Mouse (Mus musculus) intestine, embryonic 16.5 days (tissue): ENCODE results near the gene 1500011B03Rik. TPM values are rescaled to one million over a fixed set of nuclear protein-coding genes. Genes with fewer than 3 reads are reported as not detected.
A peak's percentile ranks its signal among the peaks of the same experiment; 100 is the strongest.
"Not testable (repeated sequence)": the region's sequence is repeated elsewhere in the genome, so short reads cannot be mapped to it uniquely, and the experiment has no call there.

ENCODE experiments used
- ATAC-seq: fragments of 200-750 bp; cut with Nextera tagmentation; 2 replicates; pipeline ENCODE4 v1.8.0; 2017; ENCODE audit warnings: moderate TSS enrichment, moderate library complexity
- H3K27ac ChIP-seq: fragments of 300-500 bp; sonication (generic); 2 replicates; pipeline ENCODE4 v1.5.1; 2014; ENCODE audit warnings: mild to moderate bottlenecking, low read length
- H3K27me3 ChIP-seq: fragments of 300-500 bp; sonication (generic); replicated peaks from 2 replicates; pipeline ENCODE4 v1.6.1; 2014; ENCODE audit warnings: low read length, control low read depth, mixed read lengths; ENCODE audit not compliant: control insufficient read depth, insufficient read depth
- H3K36me3 ChIP-seq: fragments of 300-500 bp; sonication (generic); 2 replicates; pipeline ENCODE4 v1.6.1; 2014; ENCODE audit warnings: low read length, control low read depth; ENCODE audit not compliant: control insufficient read depth, insufficient read depth
- H3K4me1 ChIP-seq: fragments of 300-500 bp; sonication (generic); 2 replicates; pipeline ENCODE4 v1.6.1; 2014; ENCODE audit warnings: low read length, control low read depth, mixed read lengths; ENCODE audit not compliant: control insufficient read depth, insufficient read depth
- H3K4me2 ChIP-seq: fragments of 300-500 bp; sonication (generic); 2 replicates; pipeline ENCODE4 v1.6.1; 2014; ENCODE audit warnings: low read depth, low read length, control low read depth
- H3K4me3 ChIP-seq: fragments of 300-500 bp; sonication (generic); 2 replicates; pipeline ENCODE4 v1.5.1; 2014; ENCODE audit warnings: mild to moderate bottlenecking, low read length
- H3K9ac ChIP-seq: fragments of 300-500 bp; sonication (generic); 2 replicates; pipeline ENCODE4 v1.6.1; 2014; ENCODE audit warnings: low read depth, low read length
- H3K9me3 ChIP-seq: fragments of 300-500 bp; sonication (generic); 2 replicates; pipeline ENCODE4 v1.6.1; 2016; ENCODE audit warnings: low read length, control low read depth; ENCODE audit not compliant: control insufficient read depth
- WGBS: fragments of 180-500 bp; shearing (Covaris S2); extraction: QIAGEN DNeasy Blood & Tissue Kit; methylation state at CpG from one replicate; pipeline ENCODE4 v1.1.7; 2014; 5-methylcytosine and 5-hydroxymethylcytosine counted together
- polyA plus RNA-seq: library from polyadenylated mRNA; unstranded; fragments of >200 nt; fragmentation: Nextera tagmentation; extraction: Ambion mirVana; gene quantifications from 2 replicates; pipeline ENCODE4 v1.2.1, GENCODE M21; 2015

The 1500011B03Rik gene
- 51.5 and 54.7 TPM in 2 replicates for polyA plus RNA-seq

- H3K4me3 ChIP-seq, result peak within 1 kb of the TSS; percentile 60
- peak within 1 kb of the TSS; percentile 69 for H3K9ac ChIP-seq
- peak within 1 kb of the TSS; percentile 68; the same call in 1 of the 2 replicates for H3K27ac ChIP-seq
- ATAC-seq, result peak; percentile 71
- 8% methylated on average over 53 of the region's 53 CpGs for WGBS
- peak within 1 kb of the TSS; percentile 77 for H3K4me2 ChIP-seq
- no peaks in the 10 kb centered on the region for H3K9me3 ChIP-seq
- no peaks in the 10 kb centered on the region for H3K27me3 ChIP-seq
- H3K4me1 ChIP-seq, result no peaks in the 10 kb centered on the region; the same call in 1 of the 2 replicates
- no peaks in the 10 kb centered on the region for H3K36me3 ChIP-seq
Observed at GRCm38 (mm10) chr5:114822796-114823688, at the start of gene 1500011B03Rik. TSS of gene 1500011B03Rik (minus strand) at chr5:114823468.

- H3K4me2 ChIP-seq, result no peak overlapping the region
- no peak for ATAC-seq
- peaks cover 11% of the 10 kb centered on the region for H3K9me3 ChIP-seq
- no peaks in the 10 kb centered on the region for H3K4me1 ChIP-seq
- H3K27ac ChIP-seq, result no peak overlapping the region
- H3K4me3 ChIP-seq, result no peak overlapping the region
- H3K9ac ChIP-seq, result no peak overlapping the region
- WGBS, result 90% methylated on average over 12 of the region's 12 CpGs
- H3K36me3 ChIP-seq, result no peaks in the 10 kb centered on the region
- no peaks in the 10 kb centered on the region for H3K27me3 ChIP-seq
Observed at GRCm38 (mm10) chr5:114865279-114865678, 42.0 kb upstream of the 1500011B03Rik start.

GRCm38 (mm10) chr5:114864813-114865212 lies 41.5 kb upstream of the 1500011B03Rik start:
- WGBS, result 75% methylated on average over 7 of the region's 7 CpGs
- no peak for ATAC-seq
- Histone ChIP-seq H3K27me3 (no peaks in the 10 kb centered on the region), H3K27ac (no peak overlapping the region), H3K36me3 (no peaks in the 10 kb centered on the region), H3K4me3 (no peak overlapping the region), H3K4me2 (no peak overlapping the region), H3K9ac (no peak overlapping the region), H3K9me3 (peaks cover 11% of the 10 kb centered on the region), H3K4me1 (no peaks in the 10 kb centered on the region)

GRCm38 (mm10) chr5:114861730-114862129 lies 38.5 kb upstream of the 1500011B03Rik start:
- Histone ChIP-seq H3K9me3 (no peaks in the 10 kb centered on the region), H3K36me3 (no peaks in the 10 kb centered on the region), H3K9ac (no peak overlapping the region), H3K27ac (no peak overlapping the region), H3K4me1 (no peaks in the 10 kb centered on the region), H3K27me3 (peaks cover 4% of the 10 kb centered on the region; the same call in 1 of the 2 replicates), H3K4me3 (no peak overlapping the region), H3K4me2 (no peak overlapping the region)
- WGBS, result 57% methylated on average over 6 of the region's 6 CpGs
- no peak for ATAC-seq

GRCm38 (mm10) chr5:114859253-114859652 lies 36.0 kb upstream of the 1500011B03Rik start:
- 0 out of 2 replicates have a peak overlapping the region, but pooled peaks have one; percentile 25 for H3K9ac ChIP-seq
- H3K4me3 ChIP-seq, result peak overlapping the region; percentile 23; the same call in 1 of the 2 replicates
- no peaks in the 10 kb centered on the region for H3K9me3 ChIP-seq
- H3K27me3 ChIP-seq, result peaks cover 4% of the 10 kb centered on the region; the same call in 1 of the 2 replicates
- H3K4me1 ChIP-seq, result peaks cover 2% of the 10 kb centered on the region; the same call in 1 of the 2 replicates
- ATAC-seq, result no peak
- WGBS, result 4% methylated on average over 18 of the region's 18 CpGs
- no peak overlapping the region for H3K27ac ChIP-seq
- H3K4me2 ChIP-seq, result peak overlapping the region; percentile 32
- no peaks in the 10 kb centered on the region for H3K36me3 ChIP-seq

GRCm38 (mm10) chr5:114858582-114858981 lies 35.3 kb upstream of the 1500011B03Rik start, which contains the start of gene Gm9936:
TSS of gene Gm9936 (minus strand) at chr5:114858682.
- H3K9me3 ChIP-seq, result no peaks in the 10 kb centered on the region
- peaks cover 4% of the 10 kb centered on the region; the same call in 1 of the 2 replicates for H3K27me3 ChIP-seq
- H3K4me1 ChIP-seq, result peaks cover 4% of the 10 kb centered on the region; the same call in 1 of the 2 replicates
- no peak within 1 kb of the TSS for H3K27ac ChIP-seq
- H3K4me3 ChIP-seq, result peak within 1 kb of the TSS; percentile 23; the same call in 1 of the 2 replicates
- H3K4me2 ChIP-seq, result peak within 1 kb of the TSS; percentile 32
- no peak for ATAC-seq
- 80% methylated on average over 12 of the region's 12 CpGs for WGBS
- 0 out of 2 replicates have a peak within 1 kb of the TSS, but pooled peaks have one; percentile 25 for H3K9ac ChIP-seq
- H3K36me3 ChIP-seq, result no peaks in the 10 kb centered on the region

GRCm38 (mm10) chr5:114853364-114853763 lies 30.1 kb upstream of the 1500011B03Rik start, which contains the start of gene 4930519G04Rik:
TSS of gene 4930519G04Rik (plus strand) at chr5:114853664.
- not testable (repeated sequence) for H3K4me1 ChIP-seq, ATAC-seq, H3K36me3 ChIP-seq, H3K27me3 ChIP-seq, H3K9ac ChIP-seq, H3K4me2 ChIP-seq, H3K27ac ChIP-seq, H3K9me3 ChIP-seq, H3K4me3 ChIP-seq
- 75% methylated on average over 3 of the region's 5 CpGs for WGBS

GRCm38 (mm10) chr5:114851565-114852236 lies 28.4 kb upstream of the 1500011B03Rik start:
- H3K27me3 ChIP-seq, result no peaks in the 10 kb centered on the region
- H3K4me3 ChIP-seq, result no peak overlapping the region
- ATAC-seq, result no peak
- no peaks in the 10 kb centered on the region for H3K9me3 ChIP-seq
- H3K4me1 ChIP-seq, result peaks cover 4% of the 10 kb centered on the region; the same call in 1 of the 2 replicates
- H3K4me2 ChIP-seq, result no peak overlapping the region
- H3K36me3 ChIP-seq, result no peaks in the 10 kb centered on the region
- H3K27ac ChIP-seq, result no peak overlapping the region
- H3K9ac ChIP-seq, result no peak overlapping the region
- WGBS, result 87% methylated on average over 20 of the region's 20 CpGs

GRCm38 (mm10) chr5:114844371-114844770 lies 21.1 kb upstream of the 1500011B03Rik start:
- not testable (repeated sequence) for H3K36me3 ChIP-seq, H3K27ac ChIP-seq, H3K4me3 ChIP-seq, H3K4me2 ChIP-seq, ATAC-seq, H3K27me3 ChIP-seq, H3K9ac ChIP-seq, H3K4me1 ChIP-seq, H3K9me3 ChIP-seq
- 93% methylated on average over 2 of the region's 2 CpGs for WGBS
